Mouse (Mus musculus): Measurements from ENCODE around the gene Rnf212. TPM values are rescaled to one million over a fixed set of nuclear protein-coding genes. Genes with fewer than 3 reads are reported as not detected.

The Rnf212 gene
- polyA plus RNA-seq, 1 experiment from 2014 or later, result not detected

GRCm38 (mm10) chr5:108743856-108744255 lies 30.9 kb downstream of the Rnf212 start:
- ATAC-seq (peak; percentile 77), DNase-seq (ENCODE audit: low read depth, low spot score) (no peak)
- ChIA-PET CTCF (interaction anchor here (0.7 to 2.1 kb wide), 4 partner anchors 9 to 48 kb away, joined by 3 to 6 read pairs (median 3); no protein-coding TSS in a partner anchor), POLR2A (no interaction called here)
- in situ Hi-C loops (cut with MboI; ENCODE audit: low pct_unique_long_range_greater_than_20kb), result no loop called here
- H3K27me3 ChIP-seq, result peaks cover 19% of the 10 kb centered on the region
- TF ChIP-seq CTCF (IDR thresholded peaks at IDR 0.05), result peak; percentile 71

GRCm38 (mm10) chr5:108742596-108742995 lies 32.2 kb downstream of the Rnf212 start:
- POLR2A ChIA-PET, result no interaction called here
- DNase-seq (ENCODE audit: low read depth, low spot score) (no peak), ATAC-seq (no peak)
- CTCF ChIA-PET, result no interaction called here
- peaks cover 19% of the 10 kb centered on the region for H3K27me3 ChIP-seq
- no peak for TF ChIP-seq CTCF (IDR thresholded peaks at IDR 0.05)
- in situ Hi-C loops (cut with MboI; ENCODE audit: low pct_unique_long_range_greater_than_20kb), result no loop called here

GRCm38 (mm10) chr5:108741844-108742243 lies 32.9 kb downstream of the Rnf212 start:
- ATAC-seq, result peak; percentile 44
- ChIA-PET CTCF (interaction anchor here (3.0 kb wide), 1 partner anchor 15 kb away, joined by 11 read pairs; no protein-coding TSS in a partner anchor), POLR2A (no interaction called here)
- no peak for TF ChIP-seq CTCF (IDR thresholded peaks at IDR 0.05)
- in situ Hi-C loops (cut with MboI; ENCODE audit: low pct_unique_long_range_greater_than_20kb), result no loop called here
- peaks cover 16% of the 10 kb centered on the region for H3K27me3 ChIP-seq
- DNase-seq (ENCODE audit: low read depth, low spot score), result no peak

- ChIA-PET CTCF (interaction anchor here (1.0 to 4.3 kb wide), 9 partner anchors 10 to 67 kb away, joined by 3 to 30 read pairs (median 6); partner anchors contain the start of genes Dgkq, Fgfrl1 and Idua), POLR2A (interaction anchor here (1.1 kb wide), 1 partner anchor 34 kb away, joined by 3 read pairs; no protein-coding TSS in a partner anchor)
- H3K27me3 ChIP-seq, result peaks cover 6% of the 10 kb centered on the region
- in situ Hi-C loops (cut with MboI; ENCODE audit: low pct_unique_long_range_greater_than_20kb), result loop anchor here (5.0 kb wide), 1 partner anchor 55 kb away; no protein-coding TSS in a partner anchor
- DNase-seq (ENCODE audit: low read depth, low spot score) (no peak), ATAC-seq (no peak)
- no peak for TF ChIP-seq CTCF (IDR thresholded peaks at IDR 0.05)
Measured at GRCm38 (mm10) chr5:108727425-108727824, 47.4 kb downstream of the Rnf212 start.

GRCm38 (mm10) chr5:108726557-108727248 lies 48.1 kb downstream of the Rnf212 start:
- ATAC-seq, result peak; percentile 88
- in situ Hi-C loops (cut with MboI; ENCODE audit: low pct_unique_long_range_greater_than_20kb), result loop anchor here (5.0 kb wide), 1 partner anchor 54 kb away; no protein-coding TSS in a partner anchor
- peak; percentile 97 for TF ChIP-seq CTCF (IDR thresholded peaks at IDR 0.05)
- H3K27me3 ChIP-seq, result peaks cover 3% of the 10 kb centered on the region
- ChIA-PET POLR2A (interaction anchor here (0.9 to 1.1 kb wide), 2 partner anchors 33 kb away, joined by 3 read pairs; no protein-coding TSS in a partner anchor), CTCF (interaction anchor here (0.7 to 4.3 kb wide), 13 partner anchors 8 to 67 kb away, joined by 3 to 30 read pairs (median 6); partner anchors contain the start of genes Dgkq, Fgfrl1, Idua and Slc26a1)
- no peak for DNase-seq (ENCODE audit: low read depth, low spot score)

DNA sequence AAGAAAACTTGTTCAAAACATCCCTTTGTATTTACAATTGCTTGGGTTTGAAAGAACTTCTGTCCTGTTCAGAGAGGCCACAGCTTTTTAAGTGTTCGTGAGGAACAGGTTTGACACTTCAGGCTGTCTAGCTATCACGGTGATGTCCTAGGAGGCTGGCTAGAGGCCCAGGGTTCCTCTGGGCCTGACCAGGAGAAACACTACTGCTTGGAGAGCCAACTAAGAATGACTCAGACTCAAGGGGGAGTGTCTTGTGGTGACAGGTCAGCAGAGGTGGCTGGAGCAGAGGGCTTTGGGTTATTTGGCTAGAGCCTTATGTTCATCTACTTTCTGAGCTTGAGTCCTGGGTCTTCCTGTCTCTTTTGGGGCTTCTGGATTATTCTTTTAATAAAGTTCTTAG lies 50.8 kb downstream of the Rnf212 start:
- DNase-seq (ENCODE audit: low read depth, low spot score) (no peak), ATAC-seq (peak; percentile 65)
- ChIA-PET POLR2A (interaction anchor here (0.6 to 1.4 kb wide), 3 partner anchors 30 to 55 kb away, joined by 3 to 4 read pairs (median 3); partner anchors contain the start of gene Dgkq), CTCF (interaction anchor here (1.0 to 4.3 kb wide), 4 partner anchors 11 to 72 kb away, joined by 3 to 23 read pairs (median 8); partner anchors contain the start of gene Dgkq)
- H3K27me3 ChIP-seq, result no peaks in the 10 kb centered on the region
- in situ Hi-C loops (cut with MboI; ENCODE audit: low pct_unique_long_range_greater_than_20kb), result no loop called here
- TF ChIP-seq CTCF (IDR thresholded peaks at IDR 0.05), result no peak

DNA sequence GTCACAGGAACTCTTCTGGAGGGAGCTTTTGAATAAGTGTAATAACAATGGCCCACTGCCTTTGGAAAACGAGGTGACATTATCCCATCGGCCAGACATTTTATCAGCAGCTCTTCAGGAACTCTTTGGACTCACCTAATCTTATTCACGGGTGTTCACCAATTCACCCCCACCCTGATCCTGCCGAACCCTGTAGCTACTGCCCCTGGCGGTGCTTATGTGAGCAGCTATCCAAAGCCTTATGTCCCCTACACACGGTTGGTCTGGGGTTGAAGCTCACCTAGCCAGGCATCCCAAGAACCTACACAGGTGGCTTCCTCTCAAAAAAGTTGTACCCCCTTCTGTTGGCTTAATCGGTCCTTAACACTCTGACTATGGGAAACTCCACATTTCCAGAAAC lies 55.0 kb downstream of the Rnf212 start:
- TF ChIP-seq CTCF (IDR thresholded peaks at IDR 0.05), result no peak

GRCm38 (mm10) chr5:108718051-108718450 lies 56.7 kb downstream of the Rnf212 start:
- TF ChIP-seq CTCF (IDR thresholded peaks at IDR 0.05), result no peak
- no peaks in the 10 kb centered on the region for H3K27me3 ChIP-seq
- ChIA-PET CTCF (interaction anchor here (1.0 to 3.6 kb wide), 5 partner anchors 8 to 91 kb away, joined by 3 to 14 read pairs (median 4); no protein-coding TSS in a partner anchor), POLR2A (interaction anchor here (0.9 kb wide), 1 partner anchor 10 kb away, joined by 4 read pairs; no protein-coding TSS in a partner anchor)
- DNase-seq (ENCODE audit: low read depth, low spot score) (no peak), ATAC-seq (no peak)
- in situ Hi-C loops (cut with MboI; ENCODE audit: low pct_unique_long_range_greater_than_20kb), result no loop called here

More for the DNA sequence above, 55.0 kb downstream of the Rnf212 start:
- in situ Hi-C loops (cut with MboI; ENCODE audit: low pct_unique_long_range_greater_than_20kb), result no loop called here
- DNase-seq (ENCODE audit: low read depth, low spot score) (no peak), ATAC-seq (no peak)
- ChIA-PET POLR2A (no interaction called here), CTCF (interaction anchor here (0.7 to 0.9 kb wide), 2 partner anchors 26 to 34 kb away, joined by 3 to 4 read pairs; no protein-coding TSS in a partner anchor)
- no peaks in the 10 kb centered on the region for H3K27me3 ChIP-seq

- POLR2A ChIA-PET, result interaction anchor here (0.6 kb wide), 1 partner anchor 88 kb away, joined by 3 read pairs; no protein-coding TSS in a partner anchor
- DNase-seq (ENCODE audit: low read depth, low spot score) (no peak), ATAC-seq (no peak)
- in situ Hi-C loops (cut with MboI; ENCODE audit: low pct_unique_long_range_greater_than_20kb), result no loop called here
- H3K27me3 ChIP-seq, result no peaks in the 10 kb centered on the region
- no peak for TF ChIP-seq CTCF (IDR thresholded peaks at IDR 0.05)
- CTCF ChIA-PET, result interaction anchor here (3.6 kb wide), 1 partner anchor 10 kb away, joined by 14 read pairs; no protein-coding TSS in a partner anchor
Measured at GRCm38 (mm10) chr5:108715974-108716373, 58.8 kb downstream of the Rnf212 start.

- CTCF ChIA-PET, result interaction anchor here (0.9 to 3.9 kb wide), 3 partner anchors 12 to 35 kb away, joined by 3 to 23 read pairs (median 11); partner anchors contain the start of gene Fgfrl1
- ATAC-seq, result peak; percentile 75
Measured at GRCm38 (mm10) chr5:108714149-108714548, 60.6 kb downstream of the Rnf212 start.

More at GRCm38 (mm10) chr5:108714149-108714548, 60.6 kb downstream of the Rnf212 start:
- DNase-seq (ENCODE audit: low read depth, low spot score), result no peak
- POLR2A ChIA-PET, result no interaction called here
- H3K27me3 ChIP-seq, result no peaks in the 10 kb centered on the region
- in situ Hi-C loops (cut with MboI; ENCODE audit: low pct_unique_long_range_greater_than_20kb), result no loop called here
- no peak for TF ChIP-seq CTCF (IDR thresholded peaks at IDR 0.05)
